Mouse (Mus musculus): ENCODE data around the gene Zbtb2. TPM values are rescaled to one million over a fixed set of nuclear protein-coding genes. Genes with fewer than 3 reads are reported as not detected.
"Not testable (repeated sequence)": the region's sequence is repeated elsewhere in the genome, so short reads cannot be mapped to it uniquely, and the experiment has no call there.

Zbtb2 gene
- total RNA-seq (2021): 1 to 10 TPM; 6.0 to 6.3 TPM

- peak; percentile 40 for DNase-seq (ENCODE audit: low spot score)
- intact Hi-C loops (cut with DNase I): loop anchor here (1.0 kb wide), 1 partner anchor 44 kb away; the partner anchor contains the start of genes Armt1 and Rmnd1
Observed at GRCm38 (mm10) chr10:4387701-4388383, at the start of gene Zbtb2. TSS of gene Zbtb2 (minus strand) at chr10:4388108.

- intact Hi-C loops (cut with DNase I): no loop called here
- DNase-seq (ENCODE audit: low spot score): no peak
Observed at GRCm38 (mm10) chr10:4435416-4435815, 47.5 kb upstream of the Zbtb2 start.

GRCm38 (mm10) chr10:4433871-4434270 is 46.0 kb upstream of the Zbtb2 start:
- DNase-seq (ENCODE audit: low spot score); intact Hi-C loops (cut with DNase I): not testable (repeated sequence)

GRCm38 (mm10) chr10:4432996-4433755 is 45.3 kb upstream of the Zbtb2 start:
- intact Hi-C loops (cut with DNase I): loop anchor here (1.0 kb wide), 1 partner anchor 46 kb away; no protein-coding TSS in a partner anchor
- no peak for DNase-seq (ENCODE audit: low spot score)

GRCm38 (mm10) chr10:4432123-4432931 is 44.4 kb upstream of the Zbtb2 start, which contains the start of the genes Rmnd1 and Armt1:
TSS of gene Rmnd1 (minus strand) at chr10:4432388.
TSS of gene Armt1 (plus strand) at chr10:4432467.
- intact Hi-C loops (cut with DNase I): loop anchor here (1.0 kb wide), 1 partner anchor 45 kb away; no protein-coding TSS in a partner anchor
- peak; percentile 92 for DNase-seq (ENCODE audit: low spot score)

- DNase-seq (ENCODE audit: low spot score): no peak
- intact Hi-C loops (cut with DNase I): loop anchor here (1.0 kb wide), 1 partner anchor 44 kb away; no protein-coding TSS in a partner anchor
Observed at GRCm38 (mm10) chr10:4431746-4432122, 43.8 kb upstream of the Zbtb2 start.

GRCm38 (mm10) chr10:4430826-4431225 is 42.9 kb upstream of the Zbtb2 start:
- intact Hi-C loops (cut with DNase I): no loop called here
- no peak for DNase-seq (ENCODE audit: low spot score)

- intact Hi-C loops (cut with DNase I): no loop called here
- no peak for DNase-seq (ENCODE audit: low spot score)
Observed at GRCm38 (mm10) chr10:4430399-4430798, 42.5 kb upstream of the Zbtb2 start.

GRCm38 (mm10) chr10:4425245-4425644 is 37.3 kb upstream of the Zbtb2 start:
- no peak for DNase-seq (ENCODE audit: low spot score)
- intact Hi-C loops (cut with DNase I): no loop called here

- intact Hi-C loops (cut with DNase I): loop anchor here (10.0 kb wide), 1 partner anchor 758 kb away; no protein-coding TSS in a partner anchor
Observed at GRCm38 (mm10) chr10:4407191-4407590, 19.3 kb upstream of the Zbtb2 start.

GRCm38 (mm10) chr10:4405511-4405910 is 17.6 kb upstream of the Zbtb2 start:
- intact Hi-C loops (cut with DNase I): loop anchor here (10.0 kb wide), 1 partner anchor 759 kb away; no protein-coding TSS in a partner anchor
- no peak for DNase-seq (ENCODE audit: low spot score)

More at GRCm38 (mm10) chr10:4407191-4407590, 19.3 kb upstream of the Zbtb2 start:
- DNase-seq (ENCODE audit: low spot score): no peak

- intact Hi-C loops (cut with DNase I): loop anchor here (10.0 kb wide), 1 partner anchor 760 kb away; no protein-coding TSS in a partner anchor
- no peak for DNase-seq (ENCODE audit: low spot score)
Observed at GRCm38 (mm10) chr10:4404895-4405491, 17.1 kb upstream of the Zbtb2 start.

GRCm38 (mm10) chr10:4398058-4398457 is 10.2 kb upstream of the Zbtb2 start:
- intact Hi-C loops (cut with DNase I): no loop called here
- no peak for DNase-seq (ENCODE audit: low spot score)

- DNase-seq (ENCODE audit: low spot score): no peak
- intact Hi-C loops (cut with DNase I): no loop called here
Observed at GRCm38 (mm10) chr10:4395321-4395720, 7.4 kb upstream of the Zbtb2 start.

- no peak for DNase-seq (ENCODE audit: low spot score)
- intact Hi-C loops (cut with DNase I): loop anchor here (2.0 kb wide), 1 partner anchor 37 kb away; no protein-coding TSS in a partner anchor
Observed at GRCm38 (mm10) chr10:4391851-4392250, 3.9 kb upstream of the Zbtb2 start.

GRCm38 (mm10) chr10:4391076-4391475 is 3.2 kb upstream of the Zbtb2 start:
- DNase-seq (ENCODE audit: low spot score): no peak
- intact Hi-C loops (cut with DNase I): loop anchor here (2.0 kb wide), 1 partner anchor 38 kb away; no protein-coding TSS in a partner anchor

GRCm38 (mm10) chr10:4390550-4390949 is 2.6 kb upstream of the Zbtb2 start:
- no peak for DNase-seq (ENCODE audit: low spot score)
- intact Hi-C loops (cut with DNase I): loop anchor here (2.0 kb wide), 1 partner anchor 38 kb away; no protein-coding TSS in a partner anchor

- intact Hi-C loops (cut with DNase I): loop anchor here (2.0 kb wide), 1 partner anchor 39 kb away; no protein-coding TSS in a partner anchor
- no peak for DNase-seq (ENCODE audit: low spot score)
Observed at GRCm38 (mm10) chr10:4389461-4390112, 1.7 kb upstream of the Zbtb2 start.

GRCm38 (mm10) chr10:4389036-4389435 is 1.1 kb upstream of the Zbtb2 start:
- intact Hi-C loops (cut with DNase I): no loop called here

More at GRCm38 (mm10) chr10:4389036-4389435, 1.1 kb upstream of the Zbtb2 start:
- no peak for DNase-seq (ENCODE audit: low spot score)
